Mouse (Mus musculus) heart, postnatal 36 days (tissue): ENCODE results near the gene Casz1. TPM values are rescaled to one million over a fixed set of nuclear protein-coding genes. Genes with fewer than 3 reads are reported as not detected.

Experiments
- DNase-seq, 2 experiments: peaks; one replicate each; pipeline ENCODE4 v3.0.0; 2021 to 2022
- intact Hi-C: fragments of 180-260 bp; cut with DNase I; formaldehyde crosslinking; loops from one replicate; pipeline ENCODE4 v1.15.1; 2025
- total RNA-seq, 2 experiments: library from RNA; stranded (reverse); gene quantifications; 2 replicates each; pipeline ENCODE4 v1.2.3; 2021

Gene Casz1
- total RNA-seq, 2 experiments from 2014 or later = 38.7 to 45.3 TPM

- intact Hi-C loops = no loop called here
- no peak for DNase-seq
These were observed 119.7 kb downstream of the Casz1 start for GRCm38 (mm10) chr4:148923976-148924375.

- DNase-seq = no peak
- intact Hi-C loops = no loop called here
These were observed 121.5 kb downstream of the Casz1 start for GRCm38 (mm10) chr4:148925589-148926359.

DNA sequence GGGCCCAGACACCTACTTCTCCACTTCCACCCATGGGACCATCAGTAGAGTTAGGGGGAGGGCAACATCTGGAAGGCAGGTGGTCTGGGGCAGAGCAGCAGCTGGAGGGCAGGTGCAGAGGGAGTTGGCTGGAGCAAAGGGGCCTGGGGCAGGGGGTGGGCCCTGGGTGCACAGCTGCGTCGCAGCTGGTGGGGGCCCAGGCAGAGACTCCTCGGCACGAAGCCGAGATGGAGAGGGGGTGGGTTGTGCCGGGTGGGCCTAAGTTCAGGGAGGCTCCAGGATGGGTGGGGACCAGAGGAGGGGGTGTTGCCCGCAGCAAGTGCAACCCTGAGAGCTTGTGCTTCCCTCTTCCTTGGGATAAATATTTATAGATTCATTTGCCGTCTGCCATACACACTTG, 122.2 kb downstream of the Casz1 start:
- no peak for DNase-seq
- intact Hi-C loops = no loop called here

- DNase-seq = no peak
- intact Hi-C loops = no loop called here
These were observed 124.1 kb downstream of the Casz1 start for GRCm38 (mm10) chr4:148928316-148928715.

GRCm38 (mm10) chr4:148928876-148929275, 124.6 kb downstream of the Casz1 start:
- no peak for DNase-seq
- intact Hi-C loops = no loop called here

GRCm38 (mm10) chr4:148930721-148931229, 126.5 kb downstream of the Casz1 start:
- intact Hi-C loops = no loop called here
- DNase-seq = no peak

DNA sequence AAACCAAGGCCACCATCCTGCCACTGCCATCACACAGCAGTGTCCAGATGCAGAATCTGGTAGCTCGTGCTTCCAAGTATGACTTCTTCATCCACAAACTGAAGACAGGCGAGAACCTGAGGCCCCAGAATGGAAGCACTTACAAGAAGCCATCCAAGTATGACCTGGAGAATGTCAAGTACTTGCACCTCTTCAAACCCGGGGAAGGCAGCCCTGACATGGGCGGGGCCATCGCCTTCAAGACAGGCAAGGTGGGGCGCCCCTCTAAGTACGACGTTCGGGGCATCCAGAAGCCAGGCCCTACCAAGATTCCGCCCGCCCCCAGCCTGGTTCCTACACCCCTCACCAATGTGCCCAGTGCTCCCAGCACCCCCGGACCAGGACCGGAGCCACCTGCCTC, 128.9 kb downstream of the Casz1 start:
- DNase-seq = no peak

GRCm38 (mm10) chr4:148935211-148935610, 131.0 kb downstream of the Casz1 start:
- intact Hi-C loops = no loop called here
- DNase-seq = peak; percentile 31 to 44

More for the DNA sequence above, 128.9 kb downstream of the Casz1 start:
- intact Hi-C loops = no loop called here

DNA sequence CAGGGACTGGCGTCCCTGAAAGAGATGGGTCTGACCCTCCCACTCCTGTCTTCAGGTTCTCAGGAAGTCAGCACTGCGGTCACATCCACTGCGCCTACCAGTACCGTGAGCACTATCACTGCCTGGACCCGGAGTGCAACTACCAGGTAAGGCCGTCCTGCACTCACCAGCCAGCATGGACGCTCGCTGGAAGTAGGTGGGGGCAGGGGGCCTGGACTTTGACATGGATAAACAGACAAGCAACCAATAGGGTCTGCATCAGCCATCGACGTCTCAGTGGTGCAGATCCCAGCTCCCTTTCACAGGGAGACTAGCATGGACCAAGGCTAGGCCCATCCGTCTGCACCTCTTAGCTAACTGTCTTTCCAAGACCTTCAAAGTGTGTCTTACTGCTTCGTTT, 131.9 kb downstream of the Casz1 start:
- DNase-seq = no peak
- intact Hi-C loops = no loop called here

DNA sequence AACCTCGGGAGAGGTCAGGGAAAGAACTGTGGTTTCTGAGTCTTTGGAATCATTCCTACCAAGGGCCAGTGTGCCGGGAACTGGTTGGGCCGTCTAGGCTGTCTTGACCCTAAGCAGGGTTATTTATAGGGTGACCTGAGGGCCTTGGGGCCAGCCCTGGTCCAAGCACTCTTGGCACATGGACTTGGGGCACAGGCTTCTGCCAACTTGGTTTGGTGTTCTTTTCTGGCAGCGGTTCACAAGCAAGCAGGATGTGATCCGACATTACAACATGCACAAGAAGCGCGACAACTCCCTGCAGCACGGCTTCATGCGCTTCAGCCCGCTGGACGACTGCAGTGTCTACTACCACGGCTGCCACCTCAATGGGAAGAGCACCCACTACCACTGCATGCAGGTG, 132.5 kb downstream of the Casz1 start:
- no peak for DNase-seq
- intact Hi-C loops = no loop called here

DNA sequence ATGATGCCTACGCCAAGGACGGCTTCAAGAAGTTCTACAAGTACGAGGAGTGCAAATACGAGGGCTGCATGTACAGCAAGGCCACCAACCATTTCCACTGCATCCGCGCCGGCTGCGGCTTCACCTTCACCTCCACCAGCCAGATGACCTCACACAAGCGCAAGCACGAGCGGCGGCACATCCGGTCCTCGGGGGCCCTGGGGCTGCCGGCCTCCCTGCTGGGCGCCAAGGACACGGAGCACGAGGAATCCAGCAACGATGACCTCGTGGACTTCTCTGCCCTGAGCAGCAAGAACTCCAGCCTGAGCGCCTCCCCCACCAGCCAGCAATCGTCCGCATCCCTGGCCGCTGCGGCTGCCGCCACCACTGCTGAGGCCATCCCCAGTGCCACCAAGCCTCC, 134.3 kb downstream of the Casz1 start:
- intact Hi-C loops = no loop called here
- no peak for DNase-seq

- intact Hi-C loops = no loop called here
- peak; percentile 60 to 61 for DNase-seq
These were observed 136.5 kb downstream of the Casz1 start for GRCm38 (mm10) chr4:148940674-148941211.

- intact Hi-C loops = no loop called here
- DNase-seq = no peak
These were observed 137.1 kb downstream of the Casz1 start for GRCm38 (mm10) chr4:148941321-148941720.

DNA sequence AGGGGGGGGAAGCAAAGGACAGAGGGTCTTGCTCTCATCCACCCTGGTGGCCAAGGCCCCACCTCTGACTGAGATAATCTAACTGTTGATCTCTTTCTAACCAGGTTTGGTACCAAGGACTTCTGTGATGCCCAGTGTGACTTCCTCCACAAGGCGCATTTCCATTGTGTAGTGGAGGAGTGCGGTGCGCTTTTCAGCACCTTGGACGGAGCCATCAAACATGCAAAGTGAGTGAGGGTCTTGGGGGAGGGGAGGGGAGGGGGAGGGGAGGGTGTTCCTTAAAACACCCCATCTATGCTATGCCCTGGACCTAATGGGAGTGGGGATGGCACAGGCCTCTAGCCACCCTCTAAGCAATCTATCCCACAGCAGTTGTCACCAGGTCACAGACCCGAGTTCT, 138.9 kb downstream of the Casz1 start:
- intact Hi-C loops = no loop called here

DNA sequence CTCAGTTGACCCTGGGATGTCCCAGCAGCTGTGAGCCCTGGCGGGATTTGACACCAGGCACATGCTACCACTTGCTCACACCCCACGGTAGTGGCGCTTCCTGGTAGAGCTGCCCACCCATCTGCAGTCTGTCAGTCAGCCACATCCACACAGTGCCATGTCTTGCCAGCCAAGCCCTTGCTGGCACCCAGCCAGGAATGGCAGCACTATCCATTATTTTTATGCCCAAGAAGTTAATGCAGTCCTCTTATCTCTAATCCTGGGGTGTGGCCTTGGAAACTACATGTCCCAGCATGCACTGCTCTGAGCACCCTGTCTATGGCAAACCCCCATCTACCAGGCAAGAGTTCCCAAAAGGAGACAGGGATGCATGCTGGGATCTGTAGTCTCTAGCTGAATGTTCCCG, 141.2 kb downstream of the Casz1 start:
- intact Hi-C loops = no loop called here
- DNase-seq = peak in 1 of 2 experiments; percentile 33

More for the DNA sequence above, 138.9 kb downstream of the Casz1 start:
- no peak for DNase-seq

DNA sequence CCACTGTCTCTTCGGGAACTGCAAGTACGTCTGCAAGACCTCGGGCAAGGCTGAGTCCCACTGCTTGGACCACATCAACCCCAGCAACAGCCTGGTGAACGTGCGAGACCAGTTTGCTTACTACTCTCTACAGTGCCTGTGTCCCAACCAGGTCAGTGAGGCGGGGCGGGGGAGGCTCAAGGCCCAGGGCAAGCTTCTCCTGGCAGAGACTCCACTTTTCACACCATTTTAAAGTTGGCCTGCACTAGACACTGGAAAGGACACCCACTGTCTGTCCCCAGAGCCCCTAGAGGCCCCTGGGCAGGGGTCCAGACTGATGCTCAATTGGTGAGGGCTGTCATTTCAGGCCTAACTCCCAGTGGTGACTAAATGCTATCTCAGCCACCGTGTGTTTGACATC, 141.8 kb downstream of the Casz1 start:
- no peak for DNase-seq

DNA sequence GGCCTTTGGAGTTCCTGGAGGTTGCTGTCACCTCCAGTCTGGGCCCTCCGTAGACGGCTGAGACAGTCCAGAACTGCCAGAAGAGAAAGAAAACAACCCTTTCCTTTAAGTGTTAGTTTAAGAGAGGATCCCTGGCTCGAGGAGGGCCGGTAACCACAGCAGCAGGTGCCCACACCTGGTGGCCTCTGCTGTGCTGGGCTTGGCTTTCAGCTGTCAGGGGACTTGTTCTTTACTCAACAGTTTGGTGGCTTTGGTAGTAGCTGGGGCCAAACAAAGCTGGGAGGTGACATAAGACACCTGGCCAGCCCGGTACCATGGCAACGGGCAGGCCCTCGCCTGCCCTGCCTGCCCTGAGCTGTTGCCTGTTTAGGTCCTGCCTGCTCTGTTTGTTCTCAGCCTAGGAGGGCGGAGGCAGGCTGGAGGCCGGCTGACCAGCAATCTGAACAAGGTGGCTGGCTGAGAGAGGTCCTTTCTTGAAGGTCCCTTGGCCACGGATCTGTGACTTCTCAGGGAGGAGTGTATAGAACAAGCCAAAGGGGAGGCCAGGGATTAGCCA, 143.7 kb downstream of the Casz1 start:
- intact Hi-C loops = no loop called here
- DNase-seq = no peak

More for the DNA sequence above, 141.8 kb downstream of the Casz1 start:
- intact Hi-C loops = no loop called here

DNA sequence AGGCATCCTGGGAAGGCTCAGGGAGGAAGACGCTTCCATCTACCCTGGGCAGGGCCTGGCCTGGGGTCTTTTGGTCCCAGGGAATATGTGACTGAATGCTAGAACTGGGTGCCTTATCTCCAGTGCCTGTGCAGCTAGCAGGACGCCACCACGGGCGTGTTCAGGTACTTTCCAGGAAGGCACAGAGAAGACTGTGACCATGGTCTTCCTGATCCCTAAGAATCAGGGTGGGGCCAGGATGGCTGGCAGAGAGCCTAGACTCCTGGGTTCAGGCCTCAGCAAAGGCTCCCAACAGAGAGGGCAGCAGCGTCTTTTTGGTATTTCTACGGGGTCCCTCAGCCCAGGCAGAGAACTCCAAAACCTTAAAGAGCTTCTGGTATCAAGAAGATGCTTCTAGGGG, 146.3 kb downstream of the Casz1 start:
- intact Hi-C loops = loop anchor here (2.0 kb wide), 1 partner anchor 48 kb away; no protein-coding TSS in a partner anchor
- no peak for DNase-seq

DNA sequence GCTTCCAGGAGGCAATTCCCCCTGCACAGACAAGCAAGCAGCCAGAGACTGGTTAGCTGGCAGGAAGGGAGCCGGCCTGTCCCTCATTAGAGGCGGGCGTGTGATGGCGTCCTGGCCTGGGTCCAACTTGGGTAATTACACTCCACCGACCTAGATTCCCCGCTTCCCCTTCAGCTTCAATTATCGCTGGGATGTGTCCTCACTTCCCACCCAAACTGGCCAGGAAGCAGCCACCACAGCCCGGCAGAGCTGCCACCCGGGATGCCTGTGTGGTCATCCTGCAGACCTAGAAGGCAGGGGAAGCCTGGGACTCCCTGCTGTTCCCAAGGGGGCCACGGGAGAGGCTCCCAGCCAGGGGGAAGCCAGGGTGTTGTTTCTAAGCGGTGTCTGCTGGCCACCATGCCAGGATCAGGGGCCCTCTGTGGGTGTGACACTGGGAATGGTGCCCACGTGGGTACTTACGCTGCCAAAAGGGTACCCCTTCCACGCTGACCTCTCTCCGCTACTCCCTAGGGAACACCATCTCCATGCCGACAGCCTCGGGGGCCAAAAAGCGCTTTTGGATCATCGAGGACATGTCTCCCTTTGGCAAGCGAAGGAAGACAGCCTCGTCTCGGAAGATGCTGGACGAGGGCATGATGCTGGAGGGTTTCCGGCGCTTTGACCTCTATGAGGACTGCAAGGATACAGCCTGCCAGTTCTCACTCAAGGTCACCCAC, 146.9 kb downstream of the Casz1 start:
- intact Hi-C loops = loop anchor here (2.0 kb wide), 1 partner anchor 48 kb away; no protein-coding TSS in a partner anchor

GRCm38 (mm10) chr4:148951821-148952291, 147.6 kb downstream of the Casz1 start:
- DNase-seq = no peak
- intact Hi-C loops = loop anchor here (2.0 kb wide), 1 partner anchor 49 kb away; no protein-coding TSS in a partner anchor

More for the DNA sequence above, 146.9 kb downstream of the Casz1 start:
- peak; percentile 71 for DNase-seq
